ENCODE assay signal across 15 mouse cellular contexts in the genomic region with DNA sequence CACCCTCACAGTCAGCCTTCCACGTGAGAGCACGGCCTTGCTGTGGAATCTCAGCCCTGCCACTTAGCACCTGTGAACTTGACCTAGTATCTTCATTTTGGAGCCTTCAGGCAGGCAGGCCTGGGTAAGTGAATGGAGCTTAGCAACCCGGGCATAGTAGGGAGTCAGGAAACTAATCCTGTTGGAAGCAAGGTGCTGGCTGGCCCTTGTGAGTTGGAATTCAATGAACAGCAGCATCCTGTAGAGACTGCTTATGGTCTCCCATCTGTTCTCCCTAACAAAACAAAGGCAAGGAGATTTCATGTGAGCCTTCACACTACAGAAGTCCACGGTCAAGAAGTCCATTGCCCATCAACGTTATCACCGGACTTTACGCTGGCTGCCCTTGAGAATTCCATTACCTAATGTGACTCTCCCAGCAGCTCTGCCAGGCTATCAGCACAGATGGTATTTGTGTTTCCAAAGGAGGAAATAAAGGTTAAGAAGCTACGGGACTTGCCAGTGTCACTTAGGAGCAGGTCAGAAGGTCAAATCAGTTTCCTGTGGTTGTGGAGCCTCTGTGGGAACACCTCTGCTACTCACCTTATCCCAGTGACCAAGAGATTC. TPM values are rescaled to one million over a fixed set of nuclear protein-coding genes. Genes with fewer than 3 reads are reported as not detected.
A peak's percentile ranks its signal among the peaks of the same experiment; 100 is the strongest.
DNase-seq lines count a peak whose midpoint lies in the region; ATAC-seq and TF ChIP-seq lines count a peak whose summit lies in the region.
"Had no signal": no experiment of that assay in that cellular context is flagged by ENCODE, and none has a peak within 500 bp of the region (broad histone marks: within the 10 kb centered on the region; RNA-seq: fewer than 3 reads in every experiment).

No protein-coding gene starts in this region.

- H3K4me2 ChIP-seq in heart, postnatal 0 days (ENCODE audit: low read depth, low read length), result no peak overlapping the region
- H3K4me2 ChIP-seq: embryonic facial prominence, embryonic 13.5 days had no signal

- TF ChIP-seq POLR2A in heart, adult 2 months (IDR thresholded peaks at IDR 0.05; ENCODE audit: insufficient read depth, low read depth, low read length), result no peak

- intact Hi-C loops in heart, adult 2 months (cut with DNase I), result loop anchor here (10.0 kb wide), 2 partner anchors 141 to 171 kb away; partner anchors contain the start of gene Kdr

- TF ChIP-seq EP300 in heart, adult 2 months (IDR thresholded peaks at IDR 0.05; ENCODE audit: insufficient read depth, low read depth, low read length), result 0 out of 2 replicates have a peak, but pooled peaks have one; percentile 19
- TF ChIP-seq EP300 in heart, postnatal 0 days (IDR thresholded peaks at IDR 0.05; ENCODE audit: low read depth), result no peak

- peaks cover 5% of the 10 kb centered on the region for H3K36me3 ChIP-seq in heart, adult 2 months (ENCODE audit: control insufficient read depth, insufficient read depth, low read length)
- H3K36me3 ChIP-seq in heart, postnatal 0 days (replicated peaks; ENCODE audit: control insufficient read depth, insufficient read depth, low read length), result no peaks in the 10 kb centered on the region
- H3K36me3 ChIP-seq: embryonic facial prominence, embryonic 13.5 days; midbrain, embryonic 10.5 days had no signal

- WGBS in heart, adult 2 months, result 25% methylated on average over 8 of the region's 8 CpGs
- WGBS in heart, postnatal 0 days, result 31% methylated on average over 8 of the region's 8 CpGs

- no peaks in the 10 kb centered on the region for H3K79me2 ChIP-seq in heart, adult 2 months (replicated peaks; ENCODE audit: control insufficient read depth, insufficient read depth, low read length)

- H3K4me3 ChIP-seq in heart, adult 2 months, result no peak overlapping the region
- H3K4me3 ChIP-seq in heart, postnatal 0 days (ENCODE audit: low read depth, low read length), result no peak overlapping the region
- H3K4me3 ChIP-seq: embryonic facial prominence, embryonic 13.5 days; layer of hippocampus, adult 2 months; midbrain, embryonic 10.5 days; myocyte had no signal

- H3K4me1 ChIP-seq in heart, adult 2 months (ENCODE audit: control insufficient read depth, insufficient read depth, low read length), result peaks cover 18% of the 10 kb centered on the region
- no peaks in the 10 kb centered on the region for H3K4me1 ChIP-seq in heart, postnatal 0 days (ENCODE audit: control insufficient read depth, insufficient read depth)
- H3K4me1 ChIP-seq: embryonic facial prominence, embryonic 13.5 days; midbrain, embryonic 10.5 days had no signal

- H3K27me3 ChIP-seq in heart, adult 2 months (ENCODE audit: control insufficient read depth, insufficient read depth, low read length), result no peaks in the 10 kb centered on the region
- no peaks in the 10 kb centered on the region for H3K27me3 ChIP-seq in heart, postnatal 0 days (ENCODE audit: control insufficient read depth, insufficient read depth, low read length)
- H3K27me3 ChIP-seq: embryonic facial prominence, embryonic 13.5 days had no signal

- peak in 1 of 2 experiments; percentile 42 for DNase-seq in heart, adult 2 months
- no peak for DNase-seq in heart, postnatal 4 days
- peak; percentile 48 to 57 for DNase-seq in cerebellum, adult 18-20 months
- peak; percentile 55 to 65 for DNase-seq in cerebellum, postnatal 25 days
- DNase-seq in heart, postnatal 0 days (ENCODE audit: low spot score), result no peak
- DNase-seq: liver; thymus, adult 2 months had no signal

- no peaks in the 10 kb centered on the region for H3K9me3 ChIP-seq in heart, postnatal 0 days (replicated peaks; ENCODE audit: control insufficient read depth, low read length)
- H3K9me3 ChIP-seq: embryonic facial prominence, embryonic 13.5 days; midbrain, embryonic 10.5 days had no signal

- ATAC-seq in heart, postnatal 0 days (ENCODE audit: insufficient read depth, low read depth), result no peak; the same call in 1 of the 2 replicates
- ATAC-seq in megakaryocyte progenitor cell, adult 5-6 weeks (replicated peaks; ENCODE audit: poor library complexity), result no peak
- ATAC-seq in megakaryocyte-erythroid progenitor cell, adult 5-6 weeks (replicated peaks; ENCODE audit: low FRiP score, low TSS enrichment, poor library complexity, severe bottlenecking), result no peak
- ATAC-seq: CD4-positive, CD25-positive, alpha-beta regulatory T cell, adult 4 months; hindbrain, postnatal 0 days had no signal

- peak overlapping the region; percentile 70 for H3K27ac ChIP-seq in heart, adult 2 months
- peak overlapping the region; percentile 11; the same call in 1 of the 2 replicates for H3K27ac ChIP-seq in heart, postnatal 0 days (ENCODE audit: low read depth)
- H3K27ac ChIP-seq: embryonic facial prominence, embryonic 13.5 days; hindbrain, postnatal 0 days; layer of hippocampus, adult 2 months; midbrain, embryonic 10.5 days had no signal

- H3K9ac ChIP-seq in heart, adult 2 months (ENCODE audit: low read depth, low read length), result no peak overlapping the region
- H3K9ac ChIP-seq in heart, postnatal 0 days (replicated peaks; ENCODE audit: low read depth, low read length), result no peak overlapping the region
- H3K9ac ChIP-seq: embryonic facial prominence, embryonic 13.5 days had no signal

- no peak for TF ChIP-seq CTCF in heart, adult 2 months (IDR thresholded peaks at IDR 0.05)
- no peak for TF ChIP-seq CTCF in heart, postnatal 0 days (IDR thresholded peaks at IDR 0.05; ENCODE audit: low read depth)

RNA-seq across cellular contexts. Expression of gene Srd5a3, which starts 24.5 kb away (rescaled TPM):
- 10 to 100 TPM in 1 of 2 experiments, 1 to 10 TPM in 1; 8.6 to 10.0 TPM for total RNA-seq in heart, adult 2 months (2021)
- polyA plus RNA-seq in heart, adult 2 months (2012; rRNA removed), result 17.0 and 26.1 TPM in 2 replicates
- total RNA-seq in heart, postnatal 4 days (2021), result 10 to 100 TPM; 20.8 to 23.7 TPM
- 23.7 and 24.3 TPM in 2 replicates for total RNA-seq in heart, postnatal 0 days (2014; rRNA removed; ENCODE audit: low replicate concordance)
- 25.5 and 26.9 TPM in 2 replicates for polyA plus RNA-seq in heart, postnatal 0 days (2015; fragmentation: Nextera tagmentation; extraction: Ambion mirVana)
- 42.1 and 52.7 TPM in 2 replicates for total RNA-seq in megakaryocyte progenitor cell, adult 5-6 weeks (2015)
- 26.5 and 35.5 TPM in 2 replicates for total RNA-seq in megakaryocyte progenitor cell, adult 5-6 weeks (2017)
- 15.7 and 21.5 TPM in 2 replicates for total RNA-seq in megakaryocyte-erythroid progenitor cell, adult 5-6 weeks (2014; fragmentation: Nextera tagmentation)
- 9.0 and 21.2 TPM in 2 replicates for total RNA-seq in megakaryocyte-erythroid progenitor cell, adult 5-6 weeks (2017)

Comparison
In these comparisons a context has a peak if more than half of its experiments do, and no peak if none do; other contexts are left out.
1. DNase-seq: peak in cerebellum, adult 18-20 months (2 of 2) and cerebellum, postnatal 25 days (2 of 2); none in heart, postnatal 4 days (single experiment) and heart, postnatal 0 days (single experiment).